Mouse (Mus musculus) C2C12 (cell line): ENCODE data around the gene Mllt3.

Source experiments
- CTCF ChIP-seq: IDR thresholded peaks from one replicate; pipeline ENCODE4 v1.5.1; 2011; ENCODE audit not compliant: control insufficient read depth, insufficient read depth, insufficient read length
- FOSL1 ChIP-seq: IDR thresholded peaks from one replicate; pipeline ENCODE4 v1.8.0; 2011; ENCODE audit warnings: mild to moderate bottlenecking, low read length; ENCODE audit not compliant: poor library complexity, insufficient read depth, severe bottlenecking
- MAX ChIP-seq: IDR thresholded peaks from one replicate; pipeline ENCODE4 v1.6.1; 2011; ENCODE audit warnings: mild to moderate bottlenecking, control low read depth
- MYOD1 ChIP-seq: IDR thresholded peaks from one replicate; pipeline ENCODE4 v1.6.1; 2011; ENCODE audit warnings: low read depth; ENCODE audit not compliant: control insufficient read depth, insufficient read length

GRCm38 (mm10) chr4:87955132-87955531, 78.0 kb downstream of the Mllt3 start:
- TF ChIP-seq CTCF (no peak), FOSL1 (no peak), MAX (no peak), MYOD1 (no peak)
